Mouse (Mus musculus) CH12.LX (cell line): Measurements from ENCODE around the gene Smoc1. TPM values are rescaled to one million over a fixed set of nuclear protein-coding genes. Genes with fewer than 3 reads are reported as not detected.

Experiments
- DNase-seq: peaks from one replicate; pipeline ENCODE4 v3.0.0-alpha.2; 2013; ENCODE audit errors: extremely low read depth
- H3K27ac ChIP-seq: 2 replicates; pipeline ENCODE4 v1.5.1; 2012; ENCODE audit warnings: low read depth, mild to moderate bottlenecking, control low read depth, moderate library complexity; ENCODE audit not compliant: insufficient read depth
- H3K27me3 ChIP-seq: replicated peaks from 2 replicates; pipeline ENCODE3; 2012; ENCODE audit warnings: inconsistent platforms
- H3K36me3 ChIP-seq, 2 experiments: replicated peaks in 1 of 2; 2 replicates each; pipeline versions ENCODE3 to v1.6.1; 2012; ENCODE audit warnings: inconsistent platforms in 1 of 2, low read length in 1 of 2, mild to moderate bottlenecking in 1 of 2, mixed read lengths in 1 of 2, moderate library complexity in 1 of 2; ENCODE audit not compliant: control insufficient read depth in 1 of 2, insufficient read depth in 1 of 2
- H3K4me1 ChIP-seq, 2 experiments: 2 replicates each; pipeline ENCODE4 v1.6.1; 2012; ENCODE audit warnings: inconsistent platforms in 1 of 2, moderate library complexity in 1 of 2; ENCODE audit not compliant: insufficient read depth in 2 of 2, control insufficient read depth in 1 of 2
- H3K4me2 ChIP-seq: 2 replicates; pipeline ENCODE4 v1.6.1; 2012; ENCODE audit warnings: low read depth, mild to moderate bottlenecking, control low read depth; ENCODE audit not compliant: poor library complexity, insufficient read depth, severe bottlenecking
- H3K4me3 ChIP-seq, 3 experiments: fragments of 150-350 bp in 1 of 3; sonication (generic) in 1 of 3; replicated peaks in 1 of 3; 2 replicates each; pipeline versions ENCODE3 to v1.5.1; 2011 to 2012; ENCODE audit warnings: low read depth in 2 of 3, low read length in 2 of 3, mild to moderate bottlenecking in 2 of 3, moderate library complexity in 2 of 3, control low read depth in 1 of 3, improper control_type of control experiment in 1 of 3, inconsistent platforms in 1 of 3, mixed read lengths in 1 of 3; ENCODE audit not compliant: poor library complexity in 1 of 3
- H3K79me2 ChIP-seq: replicated peaks from 2 replicates; pipeline ENCODE4 v1.6.1; 2012; ENCODE audit warnings: mild to moderate bottlenecking, moderate library complexity; ENCODE audit not compliant: control insufficient read depth, poor library complexity, insufficient read depth, severe bottlenecking; ENCODE audit errors: extremely low read depth
- H3K9ac ChIP-seq: 2 replicates; pipeline ENCODE4 v1.6.1; 2012; ENCODE audit warnings: low read depth, mild to moderate bottlenecking, control low read depth, moderate library complexity; ENCODE audit not compliant: insufficient read depth
- H3K9me3 ChIP-seq: replicated peaks from 2 replicates; pipeline ENCODE3; 2012; ENCODE audit warnings: low read length, inconsistent platforms, mixed read lengths
- CHD2 ChIP-seq: IDR thresholded peaks from 2 replicates; pipeline ENCODE4 v1.6.1; 2011; ENCODE audit warnings: low read length, improper control_type of control experiment
- CTCF ChIP-seq, 2 experiments: IDR thresholded peaks in 1 of 2; conservative IDR thresholded peaks in 1 of 2; 2 replicates each; pipeline ENCODE4 v1.5.1; 2011 to 2012; ENCODE audit warnings: low read depth in 2 of 2, low read length in 2 of 2, improper control_type of control experiment in 1 of 2, inconsistent platforms in 1 of 2, mild to moderate bottlenecking in 1 of 2, moderate library complexity in 1 of 2
- E2F4 ChIP-seq: IDR thresholded peaks from 2 replicates; pipeline ENCODE4 v1.6.1; 2011; ENCODE audit warnings: low read depth, low read length, improper control_type of control experiment; ENCODE audit not compliant: insufficient replicate concordance
- ELF1 ChIP-seq: IDR thresholded peaks from 2 replicates; pipeline ENCODE4 v1.6.1; 2014; ENCODE audit warnings: low read depth, mild to moderate bottlenecking, inconsistent platforms, low read length, improper control_type of control experiment
- EP300 ChIP-seq: IDR thresholded peaks from 2 replicates; pipeline ENCODE4 v1.6.1; 2011; ENCODE audit warnings: low read length, improper control_type of control experiment
- ETS1 ChIP-seq: conservative IDR thresholded peaks from 2 replicates; pipeline ENCODE4 v1.6.1; 2012; ENCODE audit warnings: low read depth, mild to moderate bottlenecking, inconsistent platforms, low read length, improper control_type of control experiment, moderate library complexity
- GABPA ChIP-seq: IDR thresholded peaks from 2 replicates; pipeline ENCODE4 v1.6.1; 2012; ENCODE audit warnings: low read depth, low read length, improper control_type of control experiment, inconsistent platforms; ENCODE audit not compliant: insufficient replicate concordance
- HCFC1 ChIP-seq: IDR thresholded peaks from 2 replicates; pipeline ENCODE4 v1.6.1; 2012; ENCODE audit warnings: low read depth, mild to moderate bottlenecking, inconsistent platforms, low read length, improper control_type of control experiment
- IRF4 ChIP-seq: IDR thresholded peaks from 2 replicates; pipeline ENCODE4 v1.6.1; 2014; ENCODE audit warnings: low read depth, mild to moderate bottlenecking, inconsistent platforms, low read length, improper control_type of control experiment
- JUND ChIP-seq: conservative IDR thresholded peaks from 2 replicates; pipeline ENCODE4 v1.6.1; 2011; ENCODE audit warnings: low read depth, low read length, improper control_type of control experiment
- MAFK ChIP-seq: IDR thresholded peaks from 2 replicates; pipeline ENCODE4 v1.6.1; 2011; ENCODE audit warnings: low read length, improper control_type of control experiment; ENCODE audit not compliant: insufficient replicate concordance
- MAX ChIP-seq: IDR thresholded peaks from 2 replicates; pipeline ENCODE4 v1.6.1; 2011; ENCODE audit warnings: low read length, improper control_type of control experiment
- MEF2A ChIP-seq: IDR thresholded peaks from 2 replicates; pipeline ENCODE4 v1.6.1; 2014; ENCODE audit warnings: low read depth, mild to moderate bottlenecking, inconsistent platforms, low read length, improper control_type of control experiment, borderline replicate concordance
- NELFE ChIP-seq: IDR thresholded peaks from 2 replicates; pipeline ENCODE4 v1.6.1; 2011; ENCODE audit warnings: low read depth, low read length, improper control_type of control experiment
- NRF1 ChIP-seq: IDR thresholded peaks from 2 replicates; pipeline ENCODE4 v1.6.1; 2014; ENCODE audit warnings: low read depth, mild to moderate bottlenecking, inconsistent platforms, low read length, improper control_type of control experiment, moderate library complexity
- PAX5 ChIP-seq: IDR thresholded peaks from 2 replicates; pipeline ENCODE4 v1.6.1; 2012; ENCODE audit warnings: low read length, inconsistent platforms, mixed read lengths
- POLR2A ChIP-seq: IDR thresholded peaks from 2 replicates; pipeline ENCODE4 v1.6.1; 2011; ENCODE audit warnings: low read depth, mild to moderate bottlenecking, improper control_type of control experiment, low read length
- POLR2AphosphoS2 ChIP-seq: IDR thresholded peaks from 2 replicates; pipeline ENCODE4 v1.6.1; 2011; ENCODE audit warnings: low read depth, low read length, improper control_type of control experiment
- SIN3A ChIP-seq: IDR thresholded peaks from 2 replicates; pipeline ENCODE4 v1.6.1; 2012; ENCODE audit warnings: low read length, improper control_type of control experiment, inconsistent platforms
- SMC3 ChIP-seq: IDR thresholded peaks from 2 replicates; pipeline ENCODE4 v1.6.1; 2011; ENCODE audit warnings: low read depth, low read length, improper control_type of control experiment
- TBP ChIP-seq: conservative IDR thresholded peaks from 2 replicates; pipeline ENCODE4 v1.6.1; 2011; ENCODE audit warnings: low read depth, low read length, improper control_type of control experiment
- TCF12 ChIP-seq: IDR thresholded peaks from 2 replicates; pipeline ENCODE4 v1.6.1; 2014; ENCODE audit warnings: low read depth, mild to moderate bottlenecking, inconsistent platforms, low read length, improper control_type of control experiment
- USF1 ChIP-seq: IDR thresholded peaks from 2 replicates; pipeline ENCODE4 v1.6.1; 2014; ENCODE audit warnings: low read depth, mild to moderate bottlenecking, inconsistent platforms, low read length, improper control_type of control experiment
- USF2 ChIP-seq: conservative IDR thresholded peaks from 2 replicates; pipeline ENCODE4 v1.6.1; 2011; ENCODE audit warnings: low read depth, low read length, improper control_type of control experiment
- ZC3H11A ChIP-seq: IDR thresholded peaks from 2 replicates; pipeline ENCODE4 v1.6.1; 2012; ENCODE audit warnings: low read depth, mild to moderate bottlenecking, inconsistent platforms, low read length, improper control_type of control experiment
- ZMIZ1 ChIP-seq: IDR thresholded peaks from 2 replicates; pipeline ENCODE4 v1.6.1; 2012; ENCODE audit warnings: low read depth, mild to moderate bottlenecking, inconsistent platforms, low read length, improper control_type of control experiment
- ZNF384 ChIP-seq: IDR thresholded peaks from 2 replicates; pipeline ENCODE4 v1.6.1; 2012; ENCODE audit warnings: low read depth, low read length, improper control_type of control experiment, inconsistent platforms
- dilution Hi-C: fragments of 300-500 bp; cut with MboI; formaldehyde crosslinking; loops from 2 replicates; pipeline ENCODE4 v1.14.3; 2020; ENCODE audit warnings: low sequenced_read_pairs; ENCODE audit not compliant: extremely low pct_unique_long_range_greater_than_20kb, extremely low pct_ligation_motif_present
- in situ Hi-C: fragments of 300-500 bp; cut with MboI; formaldehyde crosslinking; loops from 3 replicates; pipeline ENCODE4 v1.14.3; 2019; ENCODE audit warnings: low sequenced_read_pairs, low pct_ligation_motif_present, low pct_unique_long_range_greater_than_20kb, mixed read lengths
- polyA plus RNA-seq: library from polyadenylated mRNA; unstranded; fragments of >175 nt; gene quantifications from 2 replicates; pipeline ENCODE4 v1.2.1, GENCODE M21; 2012; ENCODE audit warnings: low read depth; ENCODE audit not compliant: insufficient read length
- total RNA-seq, 2 experiments: library from RNA; depleted of rRNA; stranded (reverse); fragments of 300-350 nt in 1 of 2; fragments of >200 nt in 1 of 2; gene quantifications; 2 replicates each; pipeline ENCODE4 v1.2.3; 2012 to 2014

Smoc1 gene
- total and polyA plus RNA-seq, 3 experiments: 11.0 to 23.0 (median 11.6) TPM

DNA sequence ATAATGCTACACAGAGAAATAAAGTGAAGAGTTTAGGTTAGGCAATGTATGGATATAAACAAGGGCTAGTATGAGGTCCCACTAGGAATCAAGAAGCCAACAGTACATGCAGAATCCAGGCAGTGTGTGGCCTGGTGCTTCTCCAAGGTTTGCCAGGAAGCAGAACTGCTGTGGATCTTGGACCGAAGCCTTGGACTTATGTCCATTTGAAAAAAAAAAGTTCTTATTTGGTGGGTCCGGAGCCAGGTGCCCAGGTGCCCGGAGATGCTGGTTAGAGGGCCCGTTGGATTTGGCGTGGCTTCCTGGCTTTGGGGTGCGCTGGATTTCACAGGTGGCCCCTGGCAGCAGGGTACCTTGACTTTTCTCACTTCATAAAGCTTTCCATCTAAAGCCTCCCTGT, 121.3 kb downstream of the Smoc1 start:
- Histone ChIP-seq H3K4me3 (no peak overlapping the region), H3K27ac (no peak overlapping the region), H3K9ac (no peak overlapping the region), H3K4me2 (no peak overlapping the region), H3K27me3 (no peaks in the 10 kb centered on the region), H3K36me3 (peaks cover 0 to 38% of the 10 kb centered on the region in 2 experiments), H3K79me2 (no peaks in the 10 kb centered on the region), H3K4me1 (peaks cover 0 to 19% of the 10 kb centered on the region in 2 experiments; a peak in 2 of 4 replicates), H3K9me3 (no peaks in the 10 kb centered on the region)
- TF ChIP-seq USF1 (no peak), ZC3H11A (no peak), TCF12 (no peak), ETS1 (no peak), JUND (no peak), PAX5 (no peak), EP300 (no peak), GABPA (no peak), SIN3A (no peak), CTCF (conservative IDR thresholded peaks at IDR 0.05 in 1 of 2, IDR thresholded peaks at IDR 0.05 in 1 of 2; ENCODE audit: low read depth in 2 of 2, low read length in 2 of 2) (no peak), IRF4 (no peak), ZMIZ1 (no peak), ZNF384 (no peak), POLR2A (no peak), MAX (no peak), SMC3 (no peak), HCFC1 (no peak), NRF1 (no peak), NELFE (no peak), E2F4 (no peak)
- dilution Hi-C loops (no loop called here), in situ Hi-C loops (no loop called here)
- DNase-seq: no peak

GRCm38 (mm10) chr12:81150917-81151316, 124.3 kb downstream of the Smoc1 start:
- TF ChIP-seq POLR2AphosphoS2 (no peak), POLR2A (no peak), SIN3A (no peak), ELF1 (no peak), MEF2A (no peak), CHD2 (no peak), MAFK (no peak), JUND (no peak), TBP (no peak), USF2 (no peak), NRF1 (no peak), ZNF384 (no peak)
- in situ Hi-C loops: no loop called here
- no peak overlapping the region for H3K4me3 ChIP-seq
- H3K27ac ChIP-seq: no peak overlapping the region
- H3K79me2 ChIP-seq: no peaks in the 10 kb centered on the region
- H3K27me3 ChIP-seq: no peaks in the 10 kb centered on the region
- H3K4me2 ChIP-seq: no peak overlapping the region
- H3K4me1 ChIP-seq: peaks cover 0 to 12% of the 10 kb centered on the region in 2 experiments; a peak in 2 of 4 replicates
- H3K9ac ChIP-seq: no peak overlapping the region
- dilution Hi-C loops: no loop called here
- H3K9me3 ChIP-seq: no peaks in the 10 kb centered on the region
- peaks cover 9 to 59% of the 10 kb centered on the region in 2 experiments for H3K36me3 ChIP-seq
- no peak for DNase-seq
